Mouse (Mus musculus) adrenal gland, postnatal 0 days (tissue): ENCODE measurements around the gene Mroh9. TPM values are rescaled to one million over a fixed set of nuclear protein-coding genes. Genes with fewer than 3 reads are reported as not detected.

Experiments used
- polyA plus RNA-seq: library from polyadenylated mRNA; unstranded; fragments of >200 nt; fragmentation: Nextera tagmentation; extraction: Ambion mirVana; gene quantifications from 2 replicates; pipeline ENCODE4 v1.2.1, GENCODE M21; 2015

Gene Mroh9
- not detected in 2 replicates for polyA plus RNA-seq

DNA sequence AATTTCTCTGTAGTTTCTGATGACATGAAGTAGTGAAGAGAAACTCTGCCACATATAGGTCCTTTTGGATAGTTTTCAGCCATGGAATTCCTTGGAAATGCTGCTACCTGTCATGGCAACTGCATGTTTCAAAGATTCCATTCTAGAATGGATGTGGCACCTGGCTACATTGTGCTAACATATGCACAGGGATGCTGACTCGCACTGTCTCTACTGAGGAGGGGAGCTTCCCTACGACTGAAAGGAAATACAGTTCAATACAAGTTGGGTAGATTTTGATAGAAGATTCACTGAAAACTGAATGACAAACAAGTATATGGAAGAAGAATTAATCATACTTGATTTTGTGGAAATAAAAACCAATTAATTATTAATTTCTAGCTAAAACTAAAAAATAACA lies at the start of gene Mroh9:
TSS of gene Mroh9 (minus strand) at position 101 of the 400 bp plus-strand sequence.

DNA sequence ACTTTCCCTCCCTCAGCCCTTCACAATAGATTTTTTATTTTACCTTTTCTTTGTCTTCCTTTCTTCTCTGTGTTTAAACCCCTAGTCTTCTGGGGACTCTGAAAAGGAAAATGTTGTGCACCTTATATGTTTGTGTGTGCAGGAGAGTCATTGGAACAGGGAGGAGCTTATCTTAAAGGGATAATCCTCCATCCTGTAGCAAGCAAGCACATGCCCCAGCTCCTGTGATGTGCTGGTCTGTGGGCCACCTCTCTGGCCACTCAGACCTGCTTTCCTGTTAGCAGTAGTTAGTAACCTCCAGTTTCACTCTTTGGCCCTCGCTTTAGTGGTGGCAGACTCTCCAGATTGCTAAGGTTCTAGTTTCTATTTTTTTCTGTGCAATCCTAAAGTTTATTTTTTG lies 101.0 kb downstream of the Mroh9 start, which contains the start of gene Fmo3:
TSS of gene Fmo3 (minus strand) at position 101 of the 400 bp plus-strand sequence.

Other genes with a start within 250 kb of the Mroh9 start
- gene Fmo1, start 219.1 kb downstream of the Mroh9 start, polyA plus RNA-seq = 50.4 and 72.1 TPM in 2 replicates
- gene Fmo2, start 186.9 kb downstream of the Mroh9 start, polyA plus RNA-seq = 37.7 and 75.7 TPM in 2 replicates
- 0.07 and 0.28 TPM in 2 replicates for gene Fmo6, start 148.2 kb downstream of the Mroh9 start, polyA plus RNA-seq
- 0.08 and 0.12 TPM in 2 replicates for gene Fmo3, start 101.1 kb downstream of the Mroh9 start, polyA plus RNA-seq
- gene Prrx1, start 228.0 kb upstream of the Mroh9 start, polyA plus RNA-seq = 12.5 and 17.4 TPM in 2 replicates